ENCODE assay signal across 7 mouse cellular contexts in genomic region chr15:77306547-77307261, GRCm38 (mm10). TPM values are rescaled to one million over a fixed set of nuclear protein-coding genes. Genes with fewer than 3 reads are reported as not detected.
DNase-seq lines count a peak whose midpoint lies in the region; ATAC-seq lines count a peak whose summit lies in the region.

TSS of gene Rbfox2 (minus strand) at chr15:77307004.

- H3K27ac ChIP-seq in intestine, embryonic 15.5 days, result peak within 1 kb of the TSS; percentile 99

- H3K27me3 ChIP-seq in intestine, embryonic 15.5 days (replicated peaks), result no peaks in the 10 kb centered on the region

- peak within 1 kb of the TSS; percentile 69 for H3K4me2 ChIP-seq in intestine, embryonic 15.5 days (replicated peaks)

- WGBS in intestine, embryonic 15.5 days, result under 1% methylated on average over 90 of the region's 90 CpGs

- intact Hi-C loops in left cerebral cortex, postnatal 14 days (cut with DNase I), result loop anchor here (5.0 kb wide), 1 partner anchor 51 kb away; no protein-coding TSS in a partner anchor

- peak within 1 kb of the TSS; percentile 95 for H3K4me3 ChIP-seq in intestine, embryonic 15.5 days (replicated peaks)

- no peaks in the 10 kb centered on the region for H3K9me3 ChIP-seq in intestine, embryonic 15.5 days

- H3K4me1 ChIP-seq in intestine, embryonic 15.5 days (replicated peaks), result peaks cover 8% of the 10 kb centered on the region

- peak within 1 kb of the TSS; percentile 95 for H3K9ac ChIP-seq in intestine, embryonic 15.5 days

- peak; percentile 98 for ATAC-seq in intestine, embryonic 15.5 days

- peak; percentile 95 for DNase-seq in adrenal gland, adult 8-10 months
- peak; percentile 96 for DNase-seq in embryo, embryonic 10.5 days (ENCODE audit: low spot score)
- DNase-seq in gastrocnemius, postnatal 4 days (ENCODE audit: low spot score in 2 of 2), result peak; percentile 92 to 95
- DNase-seq in left cerebral cortex, postnatal 14 days (ENCODE audit: low spot score in 2 of 2), result peak; percentile 87 to 94
- DNase-seq in mesoderm, embryonic 11.5 days (ENCODE audit: low read depth, low spot score), result peak; percentile 99
- peak; percentile 95 for DNase-seq in skeletal muscle tissue, adult 2 months (ENCODE audit: low read depth, low spot score)

- H3K36me3 ChIP-seq in intestine, embryonic 15.5 days, result no peaks in the 10 kb centered on the region

RNA-seq across cellular contexts. Expression of gene Rbfox2, which starts in this region (rescaled TPM):
- 10 to 100 TPM; 55.5 to 86.2 (median 70.7) TPM for total RNA-seq in adrenal gland, adult 8-10 months (2022)
- total RNA-seq in gastrocnemius, postnatal 4 days (2021), result 100 to 1,000 TPM; 289 to 339 TPM
- 42.6 and 44.8 TPM in 2 replicates for polyA plus RNA-seq in intestine, embryonic 15.5 days (2015; fragmentation: Nextera tagmentation; extraction: Ambion mirVana)
- 100 to 1,000 TPM; 237 to 248 TPM for total RNA-seq in left cerebral cortex, postnatal 14 days (2021)

Comparison
In these comparisons a context has a peak if more than half of its experiments do, and no peak if none do; other contexts are left out.
1. Peak in every context shown above with its lines: DNase-seq, ATAC-seq, H3K4me3 ChIP-seq and H3K27ac ChIP-seq.